Mouse (Mus musculus): ENCODE data around the gene Tbcel. TPM values are rescaled to one million over a fixed set of nuclear protein-coding genes. Genes with fewer than 3 reads are reported as not detected.

Gene Tbcel
- total RNA-seq, 2 experiments from 2014 or later: 15.1 to 18.7 TPM

- intact Hi-C loops (cut with DNase I): no loop called here
- no peak for DNase-seq
These were observed 111.5 kb downstream of the Tbcel start for GRCm38 (mm10) chr9:42396141-42396540.

GRCm38 (mm10) chr9:42394903-42395302 lies 112.7 kb downstream of the Tbcel start:
- no peak for DNase-seq
- intact Hi-C loops (cut with DNase I): no loop called here

DNA sequence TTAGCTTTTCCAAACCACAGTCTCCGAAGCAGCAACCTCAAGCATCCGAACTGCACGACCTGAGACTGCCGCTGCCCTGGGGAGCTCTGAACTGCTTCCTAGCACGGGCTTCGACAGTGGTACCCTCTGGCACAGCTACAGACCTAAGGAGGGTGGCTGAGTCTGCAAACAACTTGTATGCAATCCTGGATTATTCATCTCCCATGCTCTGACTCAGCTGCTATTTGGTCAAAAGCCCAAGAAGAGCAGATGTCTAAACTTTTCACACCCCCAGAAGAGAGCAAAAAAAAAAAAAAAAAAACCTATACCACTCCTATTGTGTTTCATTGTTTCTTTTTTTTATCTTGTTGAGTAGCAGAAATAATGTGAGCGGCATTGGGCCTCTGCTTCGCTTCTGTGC lies 113.3 kb downstream of the Tbcel start:
- intact Hi-C loops (cut with DNase I): no loop called here
- DNase-seq: no peak

DNA sequence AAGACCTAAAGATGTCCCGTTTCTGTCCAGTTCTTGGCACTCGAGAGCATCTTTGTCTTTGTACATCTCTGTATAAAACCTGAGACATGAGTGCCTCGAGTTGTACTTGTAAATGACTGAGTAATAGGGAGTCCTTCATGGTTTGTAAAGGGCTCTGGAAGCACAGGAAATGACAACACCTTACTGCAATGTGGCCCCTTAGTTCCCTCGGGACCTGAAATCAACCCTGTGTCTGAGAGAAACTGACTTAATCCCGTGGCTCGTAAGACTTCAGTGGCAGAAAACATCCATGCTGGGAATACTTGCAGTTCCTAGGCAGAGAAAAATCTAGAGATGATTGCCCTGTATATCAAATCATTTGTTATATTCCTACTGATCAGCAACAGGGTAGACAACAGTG lies 114.7 kb downstream of the Tbcel start:
- no peak for DNase-seq
- intact Hi-C loops (cut with DNase I): no loop called here

- intact Hi-C loops (cut with DNase I): loop anchor here (5.0 kb wide), 1 partner anchor 164 kb away; no protein-coding TSS in a partner anchor
- DNase-seq: no peak
These were observed 119.1 kb downstream of the Tbcel start for GRCm38 (mm10) chr9:42388490-42388889.

DNA sequence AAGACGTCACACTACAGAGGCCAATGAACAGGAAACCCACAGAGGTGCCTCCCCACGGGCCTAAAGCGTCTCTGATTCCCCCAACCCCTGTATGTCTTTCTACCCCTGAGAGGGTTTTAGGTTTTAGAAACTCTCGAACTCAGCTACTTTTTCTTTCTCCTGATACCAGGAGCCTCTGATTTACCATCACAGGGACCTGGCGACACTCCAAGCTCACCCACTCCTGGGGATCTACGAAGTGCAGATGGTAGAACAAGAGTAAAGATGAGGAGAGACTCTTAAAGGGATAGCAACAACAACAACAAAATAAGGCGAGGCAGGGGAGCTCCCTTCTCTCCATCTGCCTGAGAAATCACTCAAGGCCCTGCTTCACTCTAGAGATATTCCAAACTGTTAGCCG lies 120.6 kb downstream of the Tbcel start:
- intact Hi-C loops (cut with DNase I): loop anchor here (5.0 kb wide), 1 partner anchor 165 kb away; no protein-coding TSS in a partner anchor

DNA sequence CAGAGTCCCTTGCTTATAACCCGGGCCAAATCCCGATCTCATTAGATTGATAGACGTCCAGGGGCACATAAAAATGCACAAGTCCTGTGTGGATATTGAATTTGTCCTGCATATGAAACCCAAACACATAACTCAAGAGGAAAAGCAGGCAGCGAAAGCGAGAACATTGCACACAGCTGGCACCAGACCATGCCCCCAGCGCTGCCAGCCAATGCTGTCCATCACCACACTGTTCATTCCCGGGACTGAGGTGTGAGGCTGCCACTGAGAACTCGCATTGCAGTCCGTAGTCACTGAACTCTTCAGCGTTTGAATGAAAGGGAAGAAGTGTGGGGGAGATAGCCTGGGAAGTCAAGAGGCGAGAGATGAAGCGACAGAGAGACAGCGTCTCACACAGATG lies 122.0 kb downstream of the Tbcel start:
- intact Hi-C loops (cut with DNase I): loop anchor here (5.0 kb wide), 1 partner anchor 167 kb away; no protein-coding TSS in a partner anchor

More for the DNA sequence above, 120.6 kb downstream of the Tbcel start:
- DNase-seq: no peak

DNA sequence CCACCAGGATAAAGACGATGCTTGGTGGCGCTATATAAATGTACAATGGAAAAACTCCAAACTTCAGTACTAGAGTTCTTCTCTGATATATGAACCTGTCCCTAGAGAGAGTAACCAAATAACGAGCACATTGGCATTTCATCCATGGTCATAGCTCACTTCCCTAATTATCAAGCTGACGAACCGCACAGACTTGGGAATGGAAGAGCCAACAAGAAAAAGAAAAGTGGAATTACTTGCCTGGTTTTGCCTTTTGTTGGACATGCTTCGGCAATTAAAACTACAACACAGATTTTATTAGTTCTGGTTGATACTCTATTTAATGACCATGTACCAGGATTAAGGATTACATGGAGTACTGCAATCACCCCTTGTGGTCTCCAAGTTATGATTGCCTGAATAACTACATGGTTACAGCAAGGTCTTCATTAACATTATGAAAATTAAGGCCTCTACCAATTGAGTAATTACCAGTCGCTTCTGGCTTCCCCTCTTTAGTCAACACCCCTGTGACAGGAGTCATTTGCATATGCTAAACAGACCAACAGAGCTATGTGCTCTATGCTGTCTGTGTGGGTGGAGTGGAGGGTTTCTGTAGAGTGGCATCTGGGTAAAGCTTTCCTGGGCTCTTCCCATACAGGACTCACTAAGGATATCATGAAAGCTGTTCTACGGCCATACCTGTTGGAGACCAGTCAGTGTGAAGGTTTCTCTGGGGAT lies 124.8 kb downstream of the Tbcel start:
- no peak for DNase-seq
- intact Hi-C loops (cut with DNase I): loop anchor here (5.0 kb wide), 1 partner anchor 50 kb away; no protein-coding TSS in a partner anchor

More for the DNA sequence above, 122.0 kb downstream of the Tbcel start:
- DNase-seq: no peak

GRCm38 (mm10) chr9:42382063-42382462 lies 125.5 kb downstream of the Tbcel start:
- DNase-seq: no peak
- intact Hi-C loops (cut with DNase I): loop anchor here (5.0 kb wide), 1 partner anchor 50 kb away; no protein-coding TSS in a partner anchor

- intact Hi-C loops (cut with DNase I): no loop called here
- DNase-seq: no peak
These were observed 129.5 kb downstream of the Tbcel start for GRCm38 (mm10) chr9:42378071-42378470.

DNA sequence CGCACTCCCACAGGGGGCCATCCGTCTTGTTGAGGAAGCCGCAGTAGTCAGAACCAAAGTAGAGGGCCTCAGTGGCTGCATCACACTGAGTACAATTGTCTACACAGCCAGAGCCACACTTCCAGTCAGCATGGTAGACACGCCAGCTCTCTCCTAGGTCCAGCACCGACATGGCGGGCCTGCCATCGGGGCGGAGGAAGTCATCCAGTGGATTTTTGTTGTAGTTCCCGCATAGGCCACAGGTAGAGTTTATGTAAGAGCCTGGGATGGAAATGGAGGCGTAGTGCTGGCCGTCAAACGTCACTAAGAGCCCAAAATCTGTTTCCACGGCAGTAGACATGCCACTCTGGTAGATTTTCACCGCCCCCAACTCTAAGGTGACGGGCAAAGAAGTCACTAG lies 130.0 kb downstream of the Tbcel start:
- intact Hi-C loops (cut with DNase I): no loop called here
- DNase-seq: no peak

DNA sequence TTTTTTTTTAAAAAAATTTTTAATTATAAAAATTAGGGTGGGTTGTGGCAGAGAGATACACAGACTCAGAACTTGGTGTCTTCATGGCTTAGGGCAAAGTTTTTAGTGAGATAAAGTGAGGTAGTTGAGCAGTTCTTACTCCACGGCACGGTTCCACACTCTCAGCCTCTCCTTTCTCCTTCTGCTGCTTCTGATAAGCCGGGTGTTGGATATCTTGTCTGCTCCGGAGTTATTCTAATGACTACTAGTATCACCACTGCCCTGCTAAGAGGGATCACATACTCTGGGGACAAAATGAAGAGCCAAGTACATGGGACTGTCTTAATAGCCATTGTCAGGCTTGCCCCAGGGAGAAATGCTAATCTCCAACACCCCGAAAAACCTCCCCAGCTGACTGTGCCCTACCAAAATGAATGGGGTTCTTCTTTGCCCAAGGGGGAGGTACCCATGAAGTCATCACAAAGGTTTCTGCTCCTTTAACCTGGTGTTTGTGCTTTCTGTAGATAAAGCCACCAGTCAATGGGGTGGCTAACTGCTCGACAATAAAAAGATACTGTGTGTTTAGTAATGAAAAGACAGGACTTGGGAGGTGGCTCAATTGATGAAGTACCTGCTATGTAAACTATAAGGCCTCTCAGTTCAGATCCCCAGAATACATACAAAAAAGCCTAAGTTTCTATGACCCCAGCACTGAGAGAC lies 135.8 kb downstream of the Tbcel start:
- intact Hi-C loops (cut with DNase I): no loop called here

More for the DNA sequence above, 135.8 kb downstream of the Tbcel start:
- DNase-seq: no peak

Small RNAs within 50 kb of the gene (microRNA-seq; reads per million reads assigned to microRNA genes)
- gene Gm44311: 0 reads per million in 2 experiments

Other genes starting within 250 kb of the Tbcel start
- gene Sc5d, start 243.6 kb downstream of the Tbcel start, total RNA-seq (2021): 10 to 100 TPM; 18.3 to 19.9 TPM
- gene Tecta, start 107.9 kb downstream of the Tbcel start, total RNA-seq (2021): 1 to 10 TPM in 1 of 2 experiments, under 1 TPM in 1; 0.79 to 1.1 TPM